Mouse (Mus musculus): ENCODE measurements around the gene Vmn1r149.
"Not testable (repeated sequence)": the region's sequence is repeated elsewhere in the genome, so short reads cannot be mapped to it uniquely, and the experiment has no call there.

Vmn1r149 gene

DNA sequence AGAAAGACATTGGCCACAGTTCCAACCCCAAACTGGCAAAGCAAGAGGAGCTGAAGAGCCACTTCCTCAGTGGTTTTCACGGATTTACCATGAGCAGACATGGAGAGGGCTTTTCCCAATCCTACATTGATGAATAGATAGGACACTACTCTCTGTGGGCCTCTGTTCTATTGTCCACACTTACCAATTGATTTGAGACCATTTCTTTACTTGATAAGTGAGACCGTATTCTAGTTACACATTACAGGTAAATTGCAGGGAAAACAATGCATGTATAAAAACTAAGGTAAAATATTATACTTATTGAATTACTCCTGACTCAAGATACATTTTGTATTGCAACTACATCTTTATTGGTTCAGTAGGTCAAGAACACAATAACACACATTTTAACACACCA is at the start of gene Vmn1r149:
Gene Vmn1r149, minus strand, starts transcription at position 101 of the 400 bp plus-strand sequence.
- DNase-seq: not testable (repeated sequence)

DNA sequence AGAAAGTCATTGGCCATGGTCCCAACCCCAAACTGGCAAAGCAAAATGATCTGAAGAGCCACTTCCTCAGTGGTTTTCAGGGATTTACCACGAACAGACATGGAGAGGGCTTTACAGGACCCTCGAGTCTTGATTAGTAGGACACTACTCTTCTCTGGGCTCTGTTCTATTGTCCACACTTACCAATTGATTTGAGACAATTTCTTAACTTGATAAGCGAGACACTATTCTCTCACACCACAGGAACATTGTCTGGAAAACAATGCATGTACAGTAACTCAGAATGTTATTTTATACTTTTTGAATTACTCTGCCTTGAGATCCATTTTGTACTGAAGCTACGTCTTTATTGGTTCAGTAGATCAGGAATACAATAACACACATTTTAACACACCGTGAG is 25.9 kb upstream of the Vmn1r149 start, which contains the start of gene Gm10665:
Gene Gm10665, minus strand, starts transcription at position 101 of the 400 bp plus-strand sequence.
- not testable (repeated sequence) for DNase-seq

GRCm38 (mm10) chr7:22413283-22413682 is 24.7 kb downstream of the Vmn1r149 start, which contains the start of gene Vmn1r148:
Gene Vmn1r148 (plus strand): TSS chr7:22413583.
- DNase-seq: not testable (repeated sequence)
